Mouse (Mus musculus) liver, postnatal 0 days (tissue): ENCODE results near the gene Ddo. TPM values are rescaled to one million over a fixed set of nuclear protein-coding genes. Genes with fewer than 3 reads are reported as not detected.

Experiments used
- ATAC-seq: fragments of 200-750 bp; cut with Nextera tagmentation; 2 replicates; pipeline ENCODE4 v1.8.0; 2017; ENCODE audit warnings: mild to moderate bottlenecking, moderate library complexity
- DNase-seq: peaks from one replicate; pipeline ENCODE4 v3.0.0-alpha.2; 2016
- H3K27ac ChIP-seq: fragments of 300-500 bp; sonication (generic); 2 replicates; pipeline ENCODE4 v1.5.1; 2014; ENCODE audit warnings: antibody characterized with exemption, moderate library complexity, mild to moderate bottlenecking, low read depth
- H3K27me3 ChIP-seq: fragments of 300-500 bp; sonication (generic); 2 replicates; pipeline ENCODE4 v1.6.1; 2014; ENCODE audit warnings: low read length, control low read depth, mixed read lengths; ENCODE audit not compliant: insufficient read depth
- H3K36me3 ChIP-seq: fragments of 300-500 bp; sonication (generic); replicated peaks from 2 replicates; pipeline ENCODE4 v1.6.1; 2014; ENCODE audit warnings: mild to moderate bottlenecking, control low read depth, low read length, moderate library complexity, mixed read lengths; ENCODE audit not compliant: insufficient read depth
- H3K4me1 ChIP-seq: fragments of 300-500 bp; sonication (generic); 2 replicates; pipeline ENCODE4 v1.6.1; 2014; ENCODE audit warnings: antibody characterized with exemption, mild to moderate bottlenecking, control low read depth; ENCODE audit not compliant: insufficient read depth
- H3K4me2 ChIP-seq: fragments of 300-500 bp; sonication (generic); 2 replicates; pipeline ENCODE4 v1.6.1; 2014; ENCODE audit warnings: low read depth, mild to moderate bottlenecking, low read length, moderate library complexity, mixed read lengths
- H3K4me3 ChIP-seq: fragments of 300-500 bp; sonication (generic); 2 replicates; pipeline ENCODE4 v1.5.1; 2014; ENCODE audit warnings: low read depth, low read length
- H3K9ac ChIP-seq: fragments of 300-500 bp; sonication (generic); replicated peaks from 2 replicates; pipeline ENCODE4 v1.6.1; 2014; ENCODE audit warnings: mild to moderate bottlenecking, moderate library complexity
- H3K9me3 ChIP-seq: fragments of 300-500 bp; sonication (generic); 2 replicates; pipeline ENCODE4 v1.6.1; 2016; ENCODE audit warnings: mild to moderate bottlenecking, control low read depth, low read length, mixed read lengths
- CTCF ChIP-seq: sonication (generic); IDR thresholded peaks from 2 replicates; pipeline ENCODE4 v1.5.1; 2016; ENCODE audit warnings: antibody characterized with exemption, low read depth
- EP300 ChIP-seq: IDR thresholded peaks from 2 replicates; pipeline ENCODE4 v1.6.1; 2016; ENCODE audit warnings: antibody characterized with exemption, low read depth, mild to moderate bottlenecking
- WGBS: fragments of 180-500 bp; shearing (Covaris S2); extraction: QIAGEN DNeasy Blood & Tissue Kit; methylation state at CpG from one replicate; pipeline ENCODE4 v1.1.7; 2014; ENCODE audit not compliant: insufficient replicate concordance; 5-methylcytosine and 5-hydroxymethylcytosine counted together
- polyA plus RNA-seq: library from polyadenylated mRNA; unstranded; fragments of >200 nt; fragmentation: Nextera tagmentation; extraction: Ambion mirVana; gene quantifications from 2 replicates; pipeline ENCODE4 v1.2.1, GENCODE M21; 2015

Gene Ddo
- polyA plus RNA-seq, 1 experiment from 2014 or later, result 0.86 TPM

DNA sequence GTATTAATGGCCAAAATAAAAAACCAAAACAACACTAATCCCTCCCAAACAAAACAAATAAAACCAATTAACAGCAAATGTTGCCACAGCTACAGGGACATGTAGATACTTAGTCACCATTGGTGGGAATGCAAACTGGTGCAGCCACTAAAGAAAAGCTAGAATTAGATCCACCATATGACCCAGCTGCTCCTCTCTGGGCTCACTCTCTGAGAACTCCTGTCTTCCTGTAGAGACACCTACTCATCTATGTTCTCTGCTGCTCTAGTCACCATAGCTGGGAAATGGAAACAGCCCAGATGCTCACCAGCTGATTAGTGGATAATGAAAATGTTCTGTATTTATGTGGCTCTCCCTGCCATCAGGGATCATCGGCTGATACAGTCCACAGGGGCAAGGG, 10.1 kb upstream of the Ddo start:
- Histone ChIP-seq H3K27ac (no peak overlapping the region), H3K36me3 (no peaks in the 10 kb centered on the region), H3K4me1 (no peaks in the 10 kb centered on the region), H3K9me3 (no peaks in the 10 kb centered on the region), H3K27me3 (no peaks in the 10 kb centered on the region), H3K4me3 (no peak overlapping the region), H3K9ac (no peak overlapping the region), H3K4me2 (no peak overlapping the region)
- no peak for TF ChIP-seq EP300
- TF ChIP-seq CTCF, result no peak
- WGBS, result 86% methylated on average over 1 of the region's 1 CpGs
- ATAC-seq, result no peak
- DNase-seq, result no peak

DNA sequence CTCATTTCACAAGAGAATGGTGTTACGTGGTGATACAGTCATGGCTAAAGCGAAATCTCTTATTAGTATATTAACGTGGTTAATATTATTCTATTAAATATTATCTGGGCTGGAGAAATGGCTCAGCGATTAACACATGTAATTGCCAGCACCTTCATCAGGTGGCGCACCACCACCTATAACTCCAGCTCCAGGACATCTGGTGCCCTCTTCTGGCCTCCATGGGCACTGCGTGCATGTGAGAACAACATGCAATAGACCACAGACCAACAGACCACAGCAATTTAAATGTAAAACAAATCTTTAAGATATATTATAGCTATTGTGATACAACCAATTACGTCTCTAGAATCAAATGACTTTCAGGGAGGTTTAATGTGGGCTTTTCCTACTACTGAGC, 671 bp upstream of the Ddo start:
- H3K9me3 ChIP-seq, result no peaks in the 10 kb centered on the region
- TF ChIP-seq CTCF (peak; percentile 76), EP300 (no peak)
- H3K27ac ChIP-seq, result no peak overlapping the region
- no peak overlapping the region for H3K4me3 ChIP-seq
- H3K36me3 ChIP-seq, result no peaks in the 10 kb centered on the region
- ATAC-seq (peak; percentile 47; the same call in 1 of the 2 replicates), DNase-seq (peak; percentile 59)
- H3K4me2 ChIP-seq, result no peak overlapping the region
- no peak overlapping the region for H3K9ac ChIP-seq
- 75% methylated on average over 7 of the region's 7 CpGs for WGBS
- H3K27me3 ChIP-seq, result no peaks in the 10 kb centered on the region
- no peaks in the 10 kb centered on the region for H3K4me1 ChIP-seq

DNA sequence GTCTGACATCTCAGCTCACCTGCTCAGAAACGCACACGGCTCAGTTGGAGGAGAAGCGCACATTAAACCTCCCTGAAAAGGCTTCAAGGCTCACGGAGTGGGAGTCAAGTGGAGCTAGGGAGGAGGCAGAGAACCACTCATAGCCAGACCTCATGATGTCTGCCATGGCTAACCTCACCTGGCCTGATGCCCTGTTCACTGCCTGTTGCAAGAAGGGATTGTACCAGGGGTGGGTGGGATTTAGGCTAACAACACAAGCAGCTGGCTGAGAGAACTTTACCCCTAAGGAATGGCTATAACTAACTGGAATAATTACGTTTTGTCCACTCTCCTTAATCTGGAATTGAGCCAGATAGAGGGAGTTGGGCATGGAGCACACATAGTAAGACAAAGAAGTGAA, 646 bp downstream of the Ddo start:
- no peak for TF ChIP-seq EP300
- TF ChIP-seq CTCF, result no peak
- Histone ChIP-seq H3K4me1 (no peaks in the 10 kb centered on the region), H3K27me3 (no peaks in the 10 kb centered on the region), H3K9ac (no peak overlapping the region), H3K4me3 (no peak overlapping the region), H3K36me3 (no peaks in the 10 kb centered on the region), H3K9me3 (no peaks in the 10 kb centered on the region), H3K4me2 (peak overlapping the region; percentile 29), H3K27ac (no peak overlapping the region)
- ATAC-seq (no peak), DNase-seq (no peak)
- 81% methylated on average over 5 of the region's 5 CpGs for WGBS

- Histone ChIP-seq H3K27me3 (no peaks in the 10 kb centered on the region), H3K9ac (no peak overlapping the region), H3K4me1 (no peaks in the 10 kb centered on the region), H3K4me2 (no peak overlapping the region), H3K27ac (no peak overlapping the region), H3K36me3 (no peaks in the 10 kb centered on the region), H3K9me3 (no peaks in the 10 kb centered on the region), H3K4me3 (no peak overlapping the region)
- 60% methylated on average over 9 of the region's 9 CpGs for WGBS
- DNase-seq, result no peak
- TF ChIP-seq CTCF, result no peak
- no peak for TF ChIP-seq EP300
- ATAC-seq, result no peak
Observed at GRCm38 (mm10) chr10:40630961-40631360, 1.1 kb downstream of the Ddo start.

- Histone ChIP-seq H3K27ac (no peak overlapping the region), H3K4me3 (no peak overlapping the region), H3K9me3 (no peaks in the 10 kb centered on the region), H3K4me2 (no peak overlapping the region), H3K36me3 (no peaks in the 10 kb centered on the region), H3K4me1 (no peaks in the 10 kb centered on the region), H3K9ac (no peak overlapping the region), H3K27me3 (no peaks in the 10 kb centered on the region)
- no peak for DNase-seq
- ATAC-seq, result no peak
- no peak for TF ChIP-seq EP300
- no peak for TF ChIP-seq CTCF
- WGBS, result 76% methylated on average over 3 of the region's 3 CpGs
Observed at GRCm38 (mm10) chr10:40632087-40632486, 2.3 kb downstream of the Ddo start.

GRCm38 (mm10) chr10:40637331-40637730, 7.5 kb downstream of the Ddo start:
- no peak for DNase-seq
- Histone ChIP-seq H3K9ac (no peak overlapping the region), H3K27me3 (no peaks in the 10 kb centered on the region), H3K36me3 (no peaks in the 10 kb centered on the region), H3K4me3 (no peak overlapping the region), H3K4me2 (no peak overlapping the region), H3K4me1 (no peaks in the 10 kb centered on the region), H3K27ac (no peak overlapping the region), H3K9me3 (no peaks in the 10 kb centered on the region)
- TF ChIP-seq CTCF (no peak), EP300 (no peak)
- 51% methylated on average over 10 of the region's 10 CpGs for WGBS
- no peak for ATAC-seq

GRCm38 (mm10) chr10:40638276-40638675, 8.5 kb downstream of the Ddo start:
- TF ChIP-seq EP300, result no peak
- TF ChIP-seq CTCF, result no peak
- WGBS, result 69% methylated on average over 7 of the region's 7 CpGs
- Histone ChIP-seq H3K9ac (no peak overlapping the region), H3K4me1 (no peaks in the 10 kb centered on the region), H3K4me2 (no peak overlapping the region), H3K4me3 (no peak overlapping the region), H3K9me3 (no peaks in the 10 kb centered on the region), H3K36me3 (no peaks in the 10 kb centered on the region), H3K27me3 (no peaks in the 10 kb centered on the region), H3K27ac (no peak overlapping the region)
- DNase-seq, result no peak
- no peak for ATAC-seq
